Mouse (Mus musculus) bone marrow, adult 2 months (tissue): ENCODE results near the gene Nyap1. TPM values are rescaled to one million over a fixed set of nuclear protein-coding genes. Genes with fewer than 3 reads are reported as not detected.

Experiments used
- H3K27ac ChIP-seq: fragments of 200-500 bp; 2 replicates; pipeline ENCODE4 v1.5.1; 2012; ENCODE audit warnings: low read depth, mild to moderate bottlenecking, control low read depth, inconsistent platforms, low read length; ENCODE audit not compliant: control insufficient read depth, poor library complexity, insufficient read depth
- H3K4me1 ChIP-seq: fragments of 200-500 bp; 2 replicates; pipeline ENCODE4 v1.6.1; 2011; ENCODE audit warnings: low read length; ENCODE audit not compliant: control insufficient read depth, insufficient read depth
- H3K4me3 ChIP-seq: fragments of 200-500 bp; replicated peaks from 2 replicates; pipeline ENCODE3; 2011; ENCODE audit warnings: mild to moderate bottlenecking, low read depth, low read length, control low read depth; ENCODE audit not compliant: control insufficient read depth
- CTCF ChIP-seq: fragments of 200-500 bp; IDR thresholded peaks from 2 replicates; pipeline ENCODE4 v1.5.1; 2011; ENCODE audit warnings: low read length, control low read depth; ENCODE audit not compliant: control insufficient read depth, insufficient read depth
- POLR2A ChIP-seq: fragments of 200-500 bp; IDR thresholded peaks from 2 replicates; pipeline ENCODE4 v1.6.1; 2011; ENCODE audit warnings: low read depth, mild to moderate bottlenecking, control low read depth, low read length, borderline replicate concordance; ENCODE audit not compliant: control insufficient read depth
- WGBS: fragments of 180-500 bp; shearing (Covaris S2); methylation state at CpG from one replicate; pipeline ENCODE4 v1.1.7; 2018; 5-methylcytosine and 5-hydroxymethylcytosine counted together
- polyA plus RNA-seq: library from polyadenylated mRNA; stranded (reverse); fragments of >200 nt; gene quantifications from 2 replicates; pipeline ENCODE4 v1.2.4, GENCODE M21; 2011; ENCODE audit warnings: low replicate concordance; ENCODE audit not compliant: missing spikeins, insufficient read depth, insufficient read length

Gene Nyap1
- polyA plus RNA-seq, 1 experiment, result 1.9 TPM

- TF ChIP-seq POLR2A (no peak), CTCF (no peak)
- H3K4me1 ChIP-seq, result peaks cover 7% of the 10 kb centered on the region
- 47% methylated on average over 3 of the region's 3 CpGs for WGBS
- peak overlapping the region; percentile 78 for H3K27ac ChIP-seq
- no peak overlapping the region for H3K4me3 ChIP-seq
Measured at GRCm38 (mm10) chr5:137685653-137686052, 55.8 kb downstream of the Nyap1 start.

- Histone ChIP-seq H3K27ac (peak within 1 kb of the TSS; percentile 78), H3K4me1 (peaks cover 7% of the 10 kb centered on the region), H3K4me3 (peak within 1 kb of the TSS; percentile 79)
- peak; percentile 76; the same call in 1 of the 2 replicates for TF ChIP-seq POLR2A
- TF ChIP-seq CTCF, result no peak
- under 1% methylated on average over 62 of the region's 62 CpGs for WGBS
Measured at GRCm38 (mm10) chr5:137684294-137685123, 56.9 kb downstream of the Nyap1 start, which contains the start of gene Agfg2. TSS of gene Agfg2 (minus strand) at chr5:137684726.

GRCm38 (mm10) chr5:137683388-137684293 lies 57.8 kb downstream of the Nyap1 start:
- peak overlapping the region; percentile 79 for H3K4me3 ChIP-seq
- TF ChIP-seq POLR2A (no peak), CTCF (no peak)
- peaks cover 7% of the 10 kb centered on the region for H3K4me1 ChIP-seq
- 4% methylated on average over 28 of the region's 28 CpGs for WGBS
- H3K27ac ChIP-seq, result peak overlapping the region; percentile 65

- H3K4me1 ChIP-seq, result peaks cover 7% of the 10 kb centered on the region
Measured at GRCm38 (mm10) chr5:137682526-137682925, 58.9 kb downstream of the Nyap1 start.

More at GRCm38 (mm10) chr5:137682526-137682925, 58.9 kb downstream of the Nyap1 start:
- TF ChIP-seq POLR2A (no peak), CTCF (no peak)
- Histone ChIP-seq H3K27ac (no peak overlapping the region), H3K4me3 (peak overlapping the region; percentile 12)
- 94% methylated on average over 6 of the region's 6 CpGs for WGBS

Other genes starting within 250 kb of the Nyap1 start
- 22.1 and 32.2 TPM in 2 replicates for gene Pop7, start 239.1 kb downstream of the Nyap1 start, polyA plus RNA-seq
- gene Gigyf1, start 223.1 kb downstream of the Nyap1 start, polyA plus RNA-seq, result 57.6 and 80.1 TPM in 2 replicates
- gene Epo, start 208.4 kb downstream of the Nyap1 start, polyA plus RNA-seq, result not detected in 2 replicates
- 294 and 476 TPM in 2 replicates for gene Gnb2, start 208.1 kb downstream of the Nyap1 start, polyA plus RNA-seq
- gene Actl6b, start 188.1 kb downstream of the Nyap1 start, polyA plus RNA-seq, result not detected in 2 replicates
- gene Tfr2, start 171.8 kb downstream of the Nyap1 start, polyA plus RNA-seq, result 25.9 and 51.0 TPM in 2 replicates
- 25.4 and 29.1 TPM in 2 replicates for gene Mospd3, start 140.5 kb downstream of the Nyap1 start, polyA plus RNA-seq
- 17.2 and 23.4 TPM in 2 replicates for gene Pcolce, start 127.8 kb downstream of the Nyap1 start, polyA plus RNA-seq
- 0.41 TPM in 1 of 2 replicates, not detected in the other for gene Fbxo24, start 112.6 kb downstream of the Nyap1 start, polyA plus RNA-seq
- gene Lrch4, start 112.5 kb downstream of the Nyap1 start, polyA plus RNA-seq, result 36.1 and 108 TPM in 2 replicates
- gene Gm20605, start 112.4 kb downstream of the Nyap1 start, polyA plus RNA-seq, result 24.9 and 41.6 TPM in 2 replicates
- 65.6 and 161 TPM in 2 replicates for gene Sap25, start 100.3 kb downstream of the Nyap1 start, polyA plus RNA-seq
- 0.77 TPM in 1 of 2 replicates, not detected in the other for gene Irs3, start 95.9 kb downstream of the Nyap1 start, polyA plus RNA-seq
- 33.1 and 50.5 TPM in 2 replicates for gene Agfg2, start 56.9 kb downstream of the Nyap1 start, polyA plus RNA-seq
- gene Tsc22d4, start 4.1 kb upstream of the Nyap1 start, polyA plus RNA-seq, result 143 and 144 TPM in 2 replicates
- gene Ppp1r35, start 37.2 kb upstream of the Nyap1 start, polyA plus RNA-seq, result 52.6 and 130 TPM in 2 replicates
- 25.6 and 45.6 TPM in 2 replicates for gene Mepce, start 46.0 kb upstream of the Nyap1 start, polyA plus RNA-seq
- gene Zcwpw1, start 46.2 kb upstream of the Nyap1 start, polyA plus RNA-seq, result 9.5 and 18.7 TPM in 2 replicates
- gene Pilra, start 94.7 kb upstream of the Nyap1 start, polyA plus RNA-seq, result 27.5 and 45.8 TPM in 2 replicates
- gene Pilrb1, start 116.5 kb upstream of the Nyap1 start, polyA plus RNA-seq, result 12.3 and 32.6 TPM in 2 replicates
- 30.9 and 80.6 TPM in 2 replicates for gene Pilrb2, start 130.2 kb upstream of the Nyap1 start, polyA plus RNA-seq
- gene Cyp3a13, start 180.0 kb upstream of the Nyap1 start, polyA plus RNA-seq, result not detected in 2 replicates
- not detected in 2 replicates for gene Gjc3, start 221.5 kb upstream of the Nyap1 start, polyA plus RNA-seq
- gene Azgp1, start 239.9 kb upstream of the Nyap1 start, polyA plus RNA-seq, result 4.6 and 9.7 TPM in 2 replicates